Mouse (Mus musculus): Measurements from ENCODE around the gene Cmas. TPM values are rescaled to one million over a fixed set of nuclear protein-coding genes. Genes with fewer than 3 reads are reported as not detected.

Gene Cmas
- polyA plus RNA-seq, 2 experiments = 54.5 to 88.7 TPM

- DNase-seq (ENCODE audit: low spot score) = no peak
- Histone ChIP-seq H3K27ac (replicated peaks; ENCODE audit: low read depth, low read length) (no peak overlapping the region), H3K4me3 (replicated peaks; ENCODE audit: low read length) (no peak overlapping the region), H3K27me3 (ENCODE audit: control insufficient read depth, insufficient read depth, low read length) (no peaks in the 10 kb centered on the region), H3K9ac (ENCODE audit: low read depth, low read length, severe bottlenecking) (no peak overlapping the region), H3K4me2 (replicated peaks; ENCODE audit: low read depth, low read length, severe bottlenecking) (no peak overlapping the region), H3K9me3 (ENCODE audit: control insufficient read depth, low read length) (no peaks in the 10 kb centered on the region), H3K4me1 (ENCODE audit: control insufficient read depth, insufficient read depth, low read length) (no peaks in the 10 kb centered on the region), H3K36me3 (ENCODE audit: control insufficient read depth, insufficient read depth, low read length) (no peaks in the 10 kb centered on the region)
- ATAC-seq (ENCODE audit: low FRiP score, low read depth) = no peak
- WGBS = 82% methylated on average over 7 of the region's 7 CpGs
- no peak for TF ChIP-seq POLR2A (IDR thresholded peaks at IDR 0.05; ENCODE audit: borderline replicate concordance, extremely low read depth, insufficient read depth, insufficient read length)
Observed at GRCm38 (mm10) chr6:142799704-142800374, 43.4 kb downstream of the Cmas start.

GRCm38 (mm10) chr6:142801687-142802086 lies 45.2 kb downstream of the Cmas start:
- TF ChIP-seq POLR2A (IDR thresholded peaks at IDR 0.05; ENCODE audit: borderline replicate concordance, extremely low read depth, insufficient read depth, insufficient read length) = no peak
- no peak overlapping the region for H3K27ac ChIP-seq (replicated peaks; ENCODE audit: low read depth, low read length)
- H3K36me3 ChIP-seq (ENCODE audit: control insufficient read depth, insufficient read depth, low read length) = no peaks in the 10 kb centered on the region
- no peak overlapping the region for H3K4me2 ChIP-seq (replicated peaks; ENCODE audit: low read depth, low read length, severe bottlenecking)
- H3K9ac ChIP-seq (ENCODE audit: low read depth, low read length, severe bottlenecking) = no peak overlapping the region
- no peak for ATAC-seq (ENCODE audit: low FRiP score, low read depth)
- H3K4me3 ChIP-seq (replicated peaks; ENCODE audit: low read length) = no peak overlapping the region
- H3K9me3 ChIP-seq (ENCODE audit: control insufficient read depth, low read length) = no peaks in the 10 kb centered on the region
- 73% methylated on average over 5 of the region's 5 CpGs for WGBS
- no peaks in the 10 kb centered on the region for H3K27me3 ChIP-seq (ENCODE audit: control insufficient read depth, insufficient read depth, low read length)
- H3K4me1 ChIP-seq (ENCODE audit: control insufficient read depth, insufficient read depth, low read length) = no peaks in the 10 kb centered on the region
- no peak for DNase-seq (ENCODE audit: low spot score)

- no peak for DNase-seq (ENCODE audit: low spot score)
- 58% methylated on average over 11 of the region's 11 CpGs for WGBS
- Histone ChIP-seq H3K4me3 (replicated peaks; ENCODE audit: low read length) (no peak overlapping the region), H3K4me2 (replicated peaks; ENCODE audit: low read depth, low read length, severe bottlenecking) (no peak overlapping the region), H3K27me3 (ENCODE audit: control insufficient read depth, insufficient read depth, low read length) (no peaks in the 10 kb centered on the region), H3K9ac (ENCODE audit: low read depth, low read length, severe bottlenecking) (no peak overlapping the region), H3K4me1 (ENCODE audit: control insufficient read depth, insufficient read depth, low read length) (no peaks in the 10 kb centered on the region), H3K27ac (replicated peaks; ENCODE audit: low read depth, low read length) (no peak overlapping the region), H3K9me3 (ENCODE audit: control insufficient read depth, low read length) (no peaks in the 10 kb centered on the region), H3K36me3 (ENCODE audit: control insufficient read depth, insufficient read depth, low read length) (no peaks in the 10 kb centered on the region)
- ATAC-seq (ENCODE audit: low FRiP score, low read depth) = no peak
- no peak for TF ChIP-seq POLR2A (IDR thresholded peaks at IDR 0.05; ENCODE audit: borderline replicate concordance, extremely low read depth, insufficient read depth, insufficient read length)
Observed at GRCm38 (mm10) chr6:142802617-142803525, 46.4 kb downstream of the Cmas start.

DNA sequence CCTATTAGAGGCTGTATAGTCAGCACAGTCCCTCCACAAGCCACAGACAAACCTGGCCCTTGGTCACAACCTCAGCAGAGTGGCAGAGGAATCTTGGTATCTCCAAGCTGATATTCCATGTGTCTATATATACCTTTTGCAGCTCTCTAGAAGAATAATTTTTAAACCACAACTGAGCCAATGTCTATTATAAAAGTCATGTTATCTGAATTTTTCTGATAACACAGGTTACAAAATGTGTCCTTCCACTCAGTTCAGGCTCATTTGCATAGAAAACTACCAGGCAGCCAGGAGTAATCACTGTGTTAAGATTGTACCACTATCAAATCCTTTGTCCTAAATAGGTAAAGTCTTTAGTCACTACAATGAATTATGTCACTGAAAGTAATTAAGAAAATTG lies 47.9 kb downstream of the Cmas start, which contains the start of gene Sult6b2:
TSS of gene Sult6b2 (minus strand) at position 101 of the 400 bp plus-strand sequence.
- Histone ChIP-seq H3K9me3 (ENCODE audit: control insufficient read depth, low read length) (no peaks in the 10 kb centered on the region), H3K36me3 (ENCODE audit: control insufficient read depth, insufficient read depth, low read length) (no peaks in the 10 kb centered on the region), H3K4me1 (ENCODE audit: control insufficient read depth, insufficient read depth, low read length) (no peaks in the 10 kb centered on the region), H3K27ac (replicated peaks; ENCODE audit: low read depth, low read length) (no peak within 1 kb of the TSS), H3K27me3 (ENCODE audit: control insufficient read depth, insufficient read depth, low read length) (no peaks in the 10 kb centered on the region), H3K9ac (ENCODE audit: low read depth, low read length, severe bottlenecking) (no peak within 1 kb of the TSS), H3K4me3 (replicated peaks; ENCODE audit: low read length) (no peak within 1 kb of the TSS), H3K4me2 (replicated peaks; ENCODE audit: low read depth, low read length, severe bottlenecking) (no peak within 1 kb of the TSS)
- DNase-seq (ENCODE audit: low spot score) = no peak
- ATAC-seq (ENCODE audit: low FRiP score, low read depth) = no peak
- no peak for TF ChIP-seq POLR2A (IDR thresholded peaks at IDR 0.05; ENCODE audit: borderline replicate concordance, extremely low read depth, insufficient read depth, insufficient read length)

GRCm38 (mm10) chr6:142806326-142806725 lies 49.8 kb downstream of the Cmas start:
- ATAC-seq (ENCODE audit: low FRiP score, low read depth) = no peak
- no peak overlapping the region for H3K27ac ChIP-seq (replicated peaks; ENCODE audit: low read depth, low read length)
- TF ChIP-seq POLR2A (IDR thresholded peaks at IDR 0.05; ENCODE audit: borderline replicate concordance, extremely low read depth, insufficient read depth, insufficient read length) = no peak
- no peaks in the 10 kb centered on the region for H3K9me3 ChIP-seq (ENCODE audit: control insufficient read depth, low read length)
- H3K4me1 ChIP-seq (ENCODE audit: control insufficient read depth, insufficient read depth, low read length) = no peaks in the 10 kb centered on the region
- no peaks in the 10 kb centered on the region for H3K36me3 ChIP-seq (ENCODE audit: control insufficient read depth, insufficient read depth, low read length)
- no peak for DNase-seq (ENCODE audit: low spot score)
- no peak overlapping the region for H3K4me3 ChIP-seq (replicated peaks; ENCODE audit: low read length)
- 79% methylated on average over 4 of the region's 4 CpGs for WGBS
- no peaks in the 10 kb centered on the region for H3K27me3 ChIP-seq (ENCODE audit: control insufficient read depth, insufficient read depth, low read length)
- H3K9ac ChIP-seq (ENCODE audit: low read depth, low read length, severe bottlenecking) = no peak overlapping the region
- no peak overlapping the region for H3K4me2 ChIP-seq (replicated peaks; ENCODE audit: low read depth, low read length, severe bottlenecking)

Data from limb, embryonic 14.5 days (tissue).